ENCODE assay signal across 18 mouse cellular contexts in genomic region chr8:70519043-70519442, GRCm38 (mm10). TPM values are rescaled to one million over a fixed set of nuclear protein-coding genes. Genes with fewer than 3 reads are reported as not detected.
DNase-seq lines count a peak whose midpoint lies in the region; ATAC-seq and TF ChIP-seq lines count a peak whose summit lies in the region.
"Had no signal": no experiment of that assay in that cellular context is flagged by ENCODE, and none has a peak within 500 bp of the region (broad histone marks: within the 10 kb centered on the region; RNA-seq: fewer than 3 reads in every experiment).

No protein-coding gene starts in this region.

- TF ChIP-seq CTCF in stomach, postnatal 0 days (IDR thresholded peaks at IDR 0.05; ENCODE audit: low read depth): no peak

- DNase-seq in frontal cortex, postnatal 14 days (ENCODE audit: low spot score in 2 of 2): no peak
- peak; percentile 61 for DNase-seq in right cerebral cortex, adult 18-20 months
- no peak for DNase-seq in right cerebral cortex, postnatal 14 days
- no peak for DNase-seq in stomach, postnatal 0 days (ENCODE audit: low spot score)
- no peak for DNase-seq in layer of hippocampus, postnatal 14 days (ENCODE audit: low spot score in 2 of 2)
- DNase-seq: adrenal gland, postnatal 10 days; adrenal gland, postnatal 25 days; cerebellum, adult 11-12 months; cerebellum, adult 2 months; cerebellum, adult 9-10 months; cerebellum, postnatal 10 days; cerebellum, postnatal 25 days; forebrain, postnatal 0 days had no signal

- H3K27ac ChIP-seq in stomach, postnatal 0 days (replicated peaks): 0 out of 2 replicates have a peak overlapping the region, but pooled peaks have one; percentile 8
- H3K27ac ChIP-seq: embryonic facial prominence, embryonic 10.5 days; embryonic facial prominence, embryonic 12.5 days; forebrain, embryonic 13.5 days; forebrain, embryonic 15.5 days had no signal

- H3K4me1 ChIP-seq in stomach, postnatal 0 days (replicated peaks; ENCODE audit: control insufficient read depth, insufficient read depth): no peaks in the 10 kb centered on the region

- H3K9me3 ChIP-seq in stomach, postnatal 0 days (ENCODE audit: control insufficient read depth, low read length): no peaks in the 10 kb centered on the region
- H3K9me3 ChIP-seq: embryonic facial prominence, embryonic 10.5 days; embryonic facial prominence, embryonic 12.5 days; forebrain, embryonic 13.5 days; forebrain, embryonic 15.5 days had no signal

- WGBS in stomach, postnatal 0 days: 73% methylated on average over 6 of the region's 6 CpGs

- H3K27me3 ChIP-seq in stomach, postnatal 0 days (ENCODE audit: control insufficient read depth, insufficient read depth, low read length): no peaks in the 10 kb centered on the region
- H3K27me3 ChIP-seq: embryonic facial prominence, embryonic 12.5 days; forebrain, embryonic 13.5 days; forebrain, embryonic 15.5 days had no signal

- no peak for TF ChIP-seq EP300 in stomach, postnatal 0 days (optimal IDR thresholded peaks at IDR 0.05)

- H3K4me2 ChIP-seq in stomach, postnatal 0 days (replicated peaks; ENCODE audit: low read depth): no peak overlapping the region
- H3K4me2 ChIP-seq: embryonic facial prominence, embryonic 12.5 days; forebrain, embryonic 13.5 days; forebrain, embryonic 15.5 days had no signal

- peak; percentile 41; the same call in 1 of the 2 replicates for ATAC-seq in frontal cortex, adult (ENCODE audit: low TSS enrichment)
- peak; percentile 33; the same call in 1 of the 2 replicates for ATAC-seq in stomach, postnatal 0 days (ENCODE audit: low FRiP score, low TSS enrichment)
- ATAC-seq: forebrain, embryonic 13.5 days; forebrain, embryonic 15.5 days; forebrain, postnatal 0 days had no signal

- H3K36me3 ChIP-seq in stomach, postnatal 0 days (ENCODE audit: control insufficient read depth, insufficient read depth, low read length): peaks cover 3% of the 10 kb centered on the region

- H3K9ac ChIP-seq in stomach, postnatal 0 days (ENCODE audit: low read length): no peak overlapping the region
- H3K9ac ChIP-seq: embryonic facial prominence, embryonic 12.5 days; forebrain, embryonic 13.5 days; forebrain, embryonic 15.5 days; forebrain, postnatal 0 days had no signal

- no peak overlapping the region for H3K4me3 ChIP-seq in stomach, postnatal 0 days (ENCODE audit: low read depth, low read length)
- H3K4me3 ChIP-seq: embryonic facial prominence, embryonic 10.5 days; embryonic facial prominence, embryonic 12.5 days; forebrain, embryonic 13.5 days; forebrain, embryonic 15.5 days had no signal

RNA-seq across cellular contexts. Expression of gene Uba52, which starts 8.4 kb away (rescaled TPM):
- polyA plus RNA-seq in stomach, postnatal 0 days (2015; fragmentation: Nextera tagmentation; extraction: Ambion mirVana): 951 and 966 TPM in 2 replicates
- total RNA-seq in layer of hippocampus, postnatal 14 days (2021): 1,000 to 10,000 TPM; 1,048 to 1,082 TPM

RNA-seq across cellular contexts. Expression of gene Fkbp8, which starts 8.5 kb away (rescaled TPM):
- polyA plus RNA-seq in stomach, postnatal 0 days (2015; fragmentation: Nextera tagmentation; extraction: Ambion mirVana): 179 and 188 TPM in 2 replicates
- total RNA-seq in layer of hippocampus, postnatal 14 days (2021): 100 to 1,000 TPM; 412 to 417 TPM

RNA-seq across cellular contexts. Expression of gene Kxd1, which starts 8.7 kb away (rescaled TPM):
- polyA plus RNA-seq in stomach, postnatal 0 days (2015; fragmentation: Nextera tagmentation; extraction: Ambion mirVana): 47.1 and 54.6 TPM in 2 replicates
- 10 to 100 TPM; 39.5 to 40.3 TPM for total RNA-seq in layer of hippocampus, postnatal 14 days (2021)

RNA-seq across cellular contexts. Expression of gene Rex1bd, which starts 12.5 kb away (rescaled TPM):
- polyA plus RNA-seq in stomach, postnatal 0 days (2015; fragmentation: Nextera tagmentation; extraction: Ambion mirVana): 119 and 122 TPM in 2 replicates
- total RNA-seq in layer of hippocampus, postnatal 14 days (2021): 100 to 1,000 TPM in 1 of 2 experiments, 10 to 100 TPM in 1; 83.2 to 103 TPM

RNA-seq across cellular contexts. Expression of gene Ell, which starts 20.2 kb away (rescaled TPM):
- polyA plus RNA-seq in stomach, postnatal 0 days (2015; fragmentation: Nextera tagmentation; extraction: Ambion mirVana): 11.1 and 13.5 TPM in 2 replicates
- 10 to 100 TPM; 18.7 TPM for total RNA-seq in layer of hippocampus, postnatal 14 days (2021)
